Mouse (Mus musculus) G1E-ER4 (cell line): ENCODE data around the gene Hoxd13. TPM values are rescaled to one million over a fixed set of nuclear protein-coding genes. Genes with fewer than 3 reads are reported as not detected.

Experiments
- GATA1 ChIP-seq: IDR thresholded peaks from one replicate; pipeline ENCODE4 v1.8.0; 2012; ENCODE audit warnings: low read length, inconsistent platforms
- polyA plus RNA-seq: library from polyadenylated mRNA; stranded (reverse); fragments of >175 nt; gene quantifications from 2 replicates; pipeline ENCODE4 v1.2.3, GENCODE M21; 2012

The Hoxd13 gene
- polyA plus RNA-seq, 1 experiment = not detected

GRCm38 (mm10) chr2:74704393-74704998 lies 36.4 kb downstream of the Hoxd13 start, which contains the start of gene Hoxd8:
Hoxd8 (plus strand) TSS chr2:74704615.
- no peak for TF ChIP-seq GATA1

DNA sequence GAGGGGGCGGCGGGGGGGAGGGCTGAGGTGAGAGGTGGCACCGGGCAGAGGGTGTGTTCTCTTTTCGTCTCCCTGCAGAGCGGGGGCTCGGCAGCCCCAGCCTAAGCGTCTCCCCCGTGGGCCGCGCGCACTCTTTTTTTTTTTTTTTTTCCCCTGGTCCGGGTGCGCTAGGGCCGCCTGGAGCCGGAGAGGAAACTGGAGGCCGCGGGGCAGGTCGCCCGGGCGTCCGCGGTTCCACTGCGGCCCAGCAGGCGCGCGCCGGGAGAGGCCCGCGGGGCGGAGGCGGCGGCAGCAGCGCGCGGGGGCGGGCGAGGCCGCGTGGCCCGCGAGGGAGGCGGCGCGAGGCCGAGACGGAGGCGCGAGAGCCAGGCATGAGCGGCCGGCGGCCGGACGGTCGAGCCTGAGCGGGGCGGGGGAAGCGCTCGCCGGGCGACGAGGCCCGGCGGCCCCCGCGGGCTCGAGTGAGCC lies 36.9 kb downstream of the Hoxd13 start:
- no peak for TF ChIP-seq GATA1

DNA sequence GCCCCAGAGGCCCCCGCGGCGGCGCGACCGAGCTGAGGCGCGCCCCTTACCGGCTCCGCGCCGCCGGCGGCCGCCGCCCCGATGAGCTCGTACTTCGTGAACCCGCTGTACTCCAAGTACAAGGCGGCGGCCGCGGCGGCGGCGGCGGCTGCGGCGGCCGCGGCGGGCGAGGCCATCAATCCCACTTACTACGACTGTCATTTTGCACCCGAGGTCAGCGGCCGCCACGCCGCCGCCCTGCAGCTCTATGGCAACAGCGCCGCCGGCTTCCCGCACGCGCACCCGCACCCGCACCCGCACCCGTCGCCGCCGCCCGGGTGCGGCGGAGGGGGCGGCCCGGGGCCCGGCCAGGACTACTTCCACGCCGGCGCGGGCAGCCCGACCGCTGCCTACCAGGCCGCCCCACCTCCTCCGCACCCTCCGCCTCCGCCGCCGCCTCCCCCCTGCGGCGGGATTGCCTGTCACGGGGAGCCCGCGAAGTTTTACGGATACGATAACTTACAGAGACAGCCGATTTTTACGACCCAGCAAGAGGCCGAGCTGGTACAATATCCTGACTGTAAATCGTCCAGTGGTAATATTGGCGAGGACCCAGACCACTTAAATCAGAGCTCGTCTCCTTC lies 37.5 kb downstream of the Hoxd13 start:
- no peak for TF ChIP-seq GATA1

- no peak for TF ChIP-seq GATA1
Observed at GRCm38 (mm10) chr2:74706393-74706960, 38.4 kb downstream of the Hoxd13 start.

DNA sequence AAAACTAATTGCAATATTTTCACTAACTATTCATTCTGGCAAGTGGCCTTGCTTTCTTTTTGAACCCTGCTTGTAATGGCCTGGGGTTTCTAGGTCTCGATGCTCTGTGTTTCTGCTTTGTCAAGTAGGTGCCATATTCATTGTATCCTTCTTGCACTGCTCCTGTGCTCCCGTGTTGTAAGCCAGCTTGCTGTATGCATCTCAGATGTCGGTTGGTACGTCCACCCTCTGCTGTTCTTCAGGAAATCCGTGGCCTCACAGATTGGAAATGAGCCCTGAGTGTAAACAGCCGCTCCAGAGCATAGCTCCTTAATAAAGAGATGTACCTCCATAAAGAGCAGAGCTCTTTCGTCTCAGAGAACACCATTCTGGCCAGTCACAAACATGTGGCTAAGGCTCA lies 39.5 kb downstream of the Hoxd13 start:
- no peak for TF ChIP-seq GATA1

DNA sequence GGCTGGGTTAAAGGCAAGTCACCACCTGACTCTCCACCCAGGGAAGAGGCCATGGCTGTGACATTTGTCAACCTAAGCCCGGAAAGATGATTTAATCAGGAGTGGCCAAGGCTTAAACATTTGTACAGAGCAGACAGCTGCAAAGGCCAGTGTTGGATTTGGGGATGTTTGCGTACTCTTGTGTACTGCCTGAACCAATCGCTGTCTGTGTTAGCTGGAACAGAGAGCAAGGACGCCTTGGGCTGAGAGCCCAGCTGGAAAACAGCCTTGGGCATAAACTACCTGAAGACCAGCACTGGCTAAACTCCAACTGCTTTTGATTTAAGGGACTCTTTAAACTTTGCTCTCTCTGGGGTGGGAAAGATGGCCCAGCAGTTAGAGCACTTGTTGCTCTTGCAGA lies 40.6 kb downstream of the Hoxd13 start:
- TF ChIP-seq GATA1 = no peak

DNA sequence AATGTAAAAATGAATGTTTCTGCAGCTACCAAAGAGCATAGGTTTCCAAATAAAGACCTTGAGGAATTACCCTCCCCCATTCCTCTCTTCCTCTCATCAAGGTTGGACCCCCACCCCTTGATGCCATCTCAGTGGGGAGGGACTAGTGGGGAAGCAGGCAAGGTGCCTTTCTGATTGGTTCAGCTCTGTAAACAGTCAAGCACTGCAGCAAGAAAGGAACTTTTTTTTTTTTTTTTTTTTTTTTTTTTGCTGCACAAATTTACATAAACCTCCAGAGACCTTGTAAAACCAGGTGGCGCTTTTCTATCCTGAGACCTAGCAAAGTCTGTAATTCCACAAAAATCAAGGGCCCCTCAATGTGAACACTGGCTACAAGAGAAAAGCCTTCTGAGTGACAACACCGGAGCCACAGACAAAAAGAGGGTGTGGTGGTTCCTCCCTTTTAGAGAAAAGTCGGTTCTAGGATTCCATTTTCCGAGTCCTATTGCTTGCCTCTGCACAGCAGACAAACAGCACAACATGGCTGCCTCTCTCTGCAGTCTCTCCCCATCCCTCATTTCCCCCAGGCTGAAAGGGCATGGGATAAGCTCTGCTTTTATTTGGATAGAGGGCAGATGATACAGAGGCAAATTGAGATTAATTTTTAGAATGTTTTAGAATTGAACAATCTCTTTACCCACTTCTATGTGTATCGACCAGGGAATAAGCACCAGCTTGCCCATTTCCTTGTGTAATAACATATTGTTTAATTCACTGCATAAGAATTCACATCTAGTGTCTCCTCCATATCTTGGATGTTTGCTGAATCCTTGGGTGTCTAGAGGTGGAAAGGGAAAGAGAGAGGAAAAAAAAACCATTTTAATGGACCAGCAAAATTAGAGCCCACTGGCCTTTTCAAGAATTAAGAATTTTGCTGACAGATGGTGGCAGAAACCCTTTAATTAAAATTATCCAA lies 41.6 kb downstream of the Hoxd13 start:
- TF ChIP-seq GATA1 = no peak

DNA sequence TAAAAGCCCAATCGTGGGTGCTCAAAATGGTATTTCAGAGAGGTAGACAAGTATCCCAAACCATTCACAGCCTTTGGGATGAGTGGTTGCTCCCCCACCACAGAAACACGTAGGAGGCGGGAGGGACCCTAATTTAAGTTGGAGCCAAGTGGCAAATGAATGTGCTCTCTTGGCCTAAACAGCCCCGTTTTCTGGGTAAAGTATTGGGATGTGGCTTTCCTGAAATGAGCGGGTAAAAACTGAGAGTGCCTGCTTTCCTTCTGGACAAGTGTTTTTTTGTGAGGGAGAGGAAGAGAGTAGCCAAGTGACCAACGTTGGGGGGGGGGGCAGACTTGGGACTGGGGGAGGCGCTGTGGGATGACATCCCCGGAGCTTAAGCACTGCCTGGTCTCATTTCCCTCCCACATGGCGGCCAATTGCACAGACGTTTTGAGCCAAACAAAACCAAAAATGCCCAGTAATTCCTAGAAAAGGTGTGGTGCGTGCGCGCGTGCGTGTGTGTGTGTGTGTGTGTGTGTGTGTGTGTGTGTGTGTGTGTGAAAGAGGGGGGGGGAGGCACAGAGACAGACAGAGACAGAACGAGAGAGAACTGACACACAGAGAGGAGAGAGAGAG lies 42.9 kb downstream of the Hoxd13 start:
- TF ChIP-seq GATA1 = no peak

DNA sequence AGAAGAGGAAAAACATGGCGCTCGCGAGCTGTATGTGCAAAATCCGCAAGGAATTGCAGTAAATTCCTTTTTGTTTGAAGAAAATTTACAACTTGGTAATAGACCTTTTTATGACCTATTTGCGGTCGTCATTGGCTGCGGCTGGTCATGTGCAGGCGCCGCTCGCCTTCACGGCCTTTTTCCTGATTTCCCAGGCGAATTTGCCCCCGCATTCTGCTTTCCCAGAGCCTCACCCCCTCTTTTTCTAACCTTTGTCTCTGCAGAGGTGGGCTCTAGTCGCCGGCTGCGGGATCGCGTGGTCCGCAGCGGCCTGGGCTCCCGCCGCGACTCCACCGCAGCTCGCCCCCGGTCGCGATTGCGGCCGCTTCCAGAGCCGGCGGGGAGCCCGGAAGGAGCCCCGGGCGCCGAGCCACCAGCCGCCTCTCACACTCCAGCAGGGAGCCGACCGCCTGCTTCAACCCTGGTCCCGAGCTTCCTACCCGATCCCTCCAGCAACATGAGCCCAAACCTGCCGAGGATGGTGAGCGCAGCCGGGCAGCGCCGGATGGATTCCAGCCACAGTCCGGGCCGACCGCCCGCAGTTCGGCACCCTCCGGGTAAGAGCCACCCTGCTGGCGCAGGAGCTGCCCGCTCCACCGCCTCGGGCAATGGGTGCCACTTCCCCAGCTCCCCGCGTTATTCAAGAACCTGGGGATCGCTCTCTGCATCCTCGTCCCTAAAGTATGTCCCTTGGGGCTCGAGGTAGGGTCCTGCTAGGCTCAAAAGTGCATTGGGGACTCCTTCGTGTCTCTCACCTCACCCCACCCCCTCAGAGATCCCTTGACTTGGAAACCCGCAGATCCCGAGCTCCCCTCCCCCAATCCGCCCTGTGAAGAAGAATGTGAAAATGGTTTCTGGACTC lies 43.9 kb downstream of the Hoxd13 start, which contains the start of the genes Hoxd3 and Hoxd4:
Hoxd3 (plus strand) TSS at position 207 of the 901 bp plus-strand sequence.
Hoxd4 (plus strand) TSS at position 209 of the 901 bp plus-strand sequence.
- no peak for TF ChIP-seq GATA1

DNA sequence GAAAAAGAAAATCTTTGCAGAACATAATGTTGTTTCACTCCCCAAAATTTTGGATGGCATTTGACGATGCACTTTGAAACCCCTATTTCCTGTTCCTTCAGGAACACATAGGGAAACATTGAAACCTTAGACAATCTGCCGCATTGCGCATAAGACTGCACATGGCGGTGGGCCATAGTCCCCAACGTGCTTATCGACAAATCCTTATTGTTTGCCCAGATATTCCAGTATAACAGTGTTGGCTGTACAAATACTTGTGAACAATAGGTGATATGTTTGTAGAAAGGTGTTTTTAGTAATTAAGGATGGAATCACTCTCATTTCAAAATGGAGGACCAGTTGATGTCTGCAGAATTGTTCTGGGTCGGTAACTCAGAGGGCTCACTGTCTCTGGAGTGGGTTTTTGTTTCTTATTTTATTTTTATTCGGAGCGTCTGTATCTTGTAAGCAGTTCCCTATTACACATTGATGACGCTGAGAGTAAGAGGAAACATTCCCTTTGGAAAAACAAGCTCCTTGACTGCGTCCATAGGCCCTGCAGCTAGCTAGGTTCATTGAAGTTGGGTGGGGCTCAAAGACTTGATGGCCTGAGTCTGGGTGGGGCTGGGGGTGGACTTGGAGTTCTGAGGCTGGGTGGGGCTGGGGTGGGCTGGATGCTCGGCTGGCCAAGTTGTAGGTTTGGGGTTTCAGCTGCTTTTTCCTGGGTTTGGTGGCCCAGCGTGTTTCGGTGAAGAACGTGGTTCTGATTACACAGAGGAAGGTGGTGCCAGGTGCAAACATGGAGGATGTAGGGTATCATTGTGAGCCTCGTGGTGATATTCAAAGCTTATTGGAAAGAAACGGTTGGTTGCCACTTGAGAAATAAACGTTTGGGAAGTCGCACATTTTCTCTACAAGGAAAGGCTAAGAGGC lies 45.4 kb downstream of the Hoxd13 start:
- TF ChIP-seq GATA1 = no peak

DNA sequence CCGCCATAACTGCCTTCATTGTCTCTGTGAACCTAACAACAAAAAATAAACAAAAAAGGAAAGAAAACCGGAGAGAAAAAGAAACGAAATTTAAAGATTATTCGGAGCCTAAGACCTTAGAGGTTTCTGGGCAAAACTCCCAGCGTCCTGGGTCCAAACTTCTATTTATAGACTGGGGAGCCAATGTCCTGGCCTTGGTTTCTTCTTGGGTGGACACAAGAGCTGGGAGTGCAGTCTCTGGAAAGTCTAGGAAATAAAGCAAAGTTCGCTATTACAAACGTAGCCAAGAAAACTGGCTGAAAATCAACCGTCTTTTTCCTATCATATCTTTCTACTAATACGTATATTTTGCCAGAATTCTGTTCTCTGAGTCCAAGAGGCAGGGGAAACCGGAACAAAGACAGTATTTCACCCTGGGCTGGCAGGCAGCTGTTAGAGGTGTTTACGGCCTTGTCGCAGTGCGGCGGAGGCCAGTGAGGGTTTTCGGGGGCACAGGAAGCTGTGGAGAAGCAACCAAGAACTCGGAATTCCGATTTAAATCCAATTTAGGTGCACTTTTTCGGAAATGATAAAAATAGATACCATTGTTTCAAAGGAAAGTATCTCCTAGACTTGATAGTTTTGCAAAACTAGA lies 46.2 kb downstream of the Hoxd13 start:
- TF ChIP-seq GATA1 = no peak

- no peak for TF ChIP-seq GATA1
Observed at GRCm38 (mm10) chr2:74714881-74715280, 46.8 kb downstream of the Hoxd13 start.
